Mouse (Mus musculus): Measurements from ENCODE around the gene Olfr918. TPM values are rescaled to one million over a fixed set of nuclear protein-coding genes. Genes with fewer than 3 reads are reported as not detected.

Olfr918 gene
- not detected for total RNA-seq (2021)
- long read RNA-seq, experiment 1 = 0 reads
- long read RNA-seq, experiment 2 = 0 reads

- no peak for DNase-seq (ENCODE audit: low spot score in 2 of 2)
Measured at GRCm38 (mm10) chr9:38674501-38674900, at the start of gene Olfr918. Olfr918 (minus strand) TSS chr9:38674601.

GRCm38 (mm10) chr9:38724044-38724443, 49.6 kb upstream of the Olfr918 start:
- no peak for DNase-seq (ENCODE audit: low spot score in 2 of 2)

DNA sequence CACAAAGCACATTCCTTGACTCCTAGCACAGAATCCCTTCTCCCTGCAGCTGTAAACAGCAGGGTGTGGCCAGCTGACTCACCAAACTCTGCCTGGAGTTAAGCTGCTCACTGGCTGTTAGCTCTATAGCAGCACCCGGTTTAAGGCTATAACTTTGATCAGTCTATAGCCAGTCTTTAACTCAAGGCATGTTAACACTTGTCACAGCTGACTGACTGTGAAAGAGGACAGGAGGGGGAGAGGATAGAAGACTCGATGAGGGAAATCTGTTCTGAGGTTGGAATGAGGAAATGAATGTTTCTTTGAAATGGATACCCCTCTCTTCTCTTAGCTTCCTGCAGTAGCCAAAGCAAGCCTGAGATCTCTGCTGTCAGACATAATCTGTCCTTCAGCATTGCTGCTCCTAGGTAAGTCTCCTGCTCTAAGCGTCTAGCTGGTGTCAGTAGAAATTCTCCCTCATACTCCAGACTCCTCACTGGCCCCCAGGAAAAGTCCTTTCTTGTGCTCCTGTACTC, 44.6 kb upstream of the Olfr918 start:
- DNase-seq (ENCODE audit: low spot score in 2 of 2) = no peak

GRCm38 (mm10) chr9:38718102-38718501, 43.7 kb upstream of the Olfr918 start, which contains the start of gene Vwa5a:
Vwa5a (plus strand) TSS chr9:38718268.
- no peak for DNase-seq (ENCODE audit: low spot score in 2 of 2)

DNA sequence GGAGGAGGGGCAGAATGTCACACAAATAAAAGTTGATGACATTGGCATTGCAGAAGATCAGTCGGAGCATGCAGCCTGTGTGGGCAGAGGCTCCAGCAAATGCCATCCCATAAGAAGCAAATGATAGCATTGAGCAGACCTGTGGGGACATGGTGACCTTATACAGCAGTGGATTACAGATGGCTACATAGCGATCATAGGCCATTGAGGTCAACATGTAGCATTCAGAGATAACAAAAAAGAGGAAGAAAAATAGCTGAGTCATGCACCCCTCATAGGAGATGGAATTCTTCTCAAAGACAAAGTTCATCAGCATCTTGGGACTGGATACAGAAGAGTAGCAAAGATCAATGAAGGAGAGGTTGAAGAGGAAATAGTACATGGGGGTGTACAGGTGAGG, 1.5 kb downstream of the Olfr918 start:
- no peak for DNase-seq (ENCODE audit: low spot score in 2 of 2)

- DNase-seq (ENCODE audit: low spot score in 2 of 2) = no peak
Measured at GRCm38 (mm10) chr9:38665742-38666141, 8.7 kb downstream of the Olfr918 start, which contains the start of gene Olfr917. Olfr917 (minus strand) TSS chr9:38665842.

DNA sequence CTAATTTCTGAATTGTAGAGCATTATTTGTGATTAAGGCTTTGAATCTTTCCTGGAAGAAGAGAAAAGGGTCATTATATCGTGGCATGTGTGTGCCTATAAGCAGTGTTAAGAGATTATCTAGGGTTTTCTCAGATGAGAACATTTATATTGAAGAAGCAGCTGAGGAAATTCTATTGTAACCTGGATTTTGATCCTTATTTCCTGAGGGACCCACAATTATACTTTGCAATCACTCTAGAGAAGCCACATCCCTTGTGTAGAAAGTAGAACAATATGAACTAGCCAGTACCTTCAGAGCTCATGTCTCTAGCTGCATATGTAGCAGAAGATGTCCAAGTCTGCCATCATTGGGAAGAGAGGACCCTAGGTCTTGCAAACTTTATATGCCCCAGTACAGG, 14.6 kb downstream of the Olfr918 start, which contains the start of gene Olfr916:
Gene Olfr916, minus strand, starts transcription at position 101 of the 400 bp plus-strand sequence.
- no peak for DNase-seq (ENCODE audit: low spot score in 2 of 2)

- DNase-seq (ENCODE audit: low spot score in 2 of 2) = no peak
Measured at GRCm38 (mm10) chr9:38632406-38632805, 42.0 kb downstream of the Olfr918 start.

Other genes starting within 250 kb of the Olfr918 start
- gene Olfr901, start 245.1 kb downstream of the Olfr918 start, total RNA-seq (2021) = not detected
- gene Olfr902, start 226.9 kb downstream of the Olfr918 start, total RNA-seq (2021) = not detected
- gene Olfr904, start 211.5 kb downstream of the Olfr918 start, total RNA-seq (2021) = not detected
- gene Olfr905, start 203.5 kb downstream of the Olfr918 start, total RNA-seq (2021) = under 1 TPM in 1 of 2 experiments, not detected in 1; 0.08 TPM
- gene Olfr906, start 187.5 kb downstream of the Olfr918 start, total RNA-seq (2021) = not detected
- gene Olfr907, start 178.8 kb downstream of the Olfr918 start, total RNA-seq (2021) = not detected
- not detected for gene Olfr911-ps1, start 153.0 kb downstream of the Olfr918 start, total RNA-seq (2021)
- not detected for gene Olfr910, start 136.8 kb downstream of the Olfr918 start, total RNA-seq (2021)
- not detected for gene Olfr912, start 94.4 kb downstream of the Olfr918 start, total RNA-seq (2021)
- not detected for gene Olfr913, start 81.8 kb downstream of the Olfr918 start, total RNA-seq (2021)
- not detected for gene Olfr914, start 69.5 kb downstream of the Olfr918 start, total RNA-seq (2021)
- not detected for gene Olfr916, start 14.7 kb downstream of the Olfr918 start, total RNA-seq (2021)
- not detected for gene Olfr917, start 8.8 kb downstream of the Olfr918 start, total RNA-seq (2021)
- gene Olfr919, start 29.1 kb upstream of the Olfr918 start, total RNA-seq (2021) = not detected
- gene Vwa5a, start 43.7 kb upstream of the Olfr918 start, total RNA-seq (2021) = 10 to 100 TPM; 46.4 to 53.4 TPM
- gene Olfr920, start 77.7 kb upstream of the Olfr918 start, total RNA-seq (2021) = under 1 TPM; 0.48 to 0.51 TPM
- gene Olfr921, start 98.5 kb upstream of the Olfr918 start, total RNA-seq (2021) = not detected
- gene Olfr922, start 140.0 kb upstream of the Olfr918 start, total RNA-seq (2021) = not detected
- not detected for gene Olfr923, start 151.9 kb upstream of the Olfr918 start, total RNA-seq (2021)
- not detected for gene Olfr924, start 169.8 kb upstream of the Olfr918 start, total RNA-seq (2021)
- not detected for gene Olfr26, start 180.5 kb upstream of the Olfr918 start, total RNA-seq (2021)
- not detected for gene Olfr926, start 202.5 kb upstream of the Olfr918 start, total RNA-seq (2021)